Mouse (Mus musculus): ENCODE results near the gene Anapc15.

GRCm38 (mm10) chr7:101933751-101934240, 70.3 kb downstream of the Anapc15 start, which contains the start of the genes Lrrc51 and Numa1:
- peak; percentile 54; the same call in 1 of the 2 replicates for TF ChIP-seq POLR2A (IDR thresholded peaks at IDR 0.05; ENCODE audit: borderline replicate concordance, insufficient read depth, low read length)
- TF ChIP-seq CTCF (IDR thresholded peaks at IDR 0.05; ENCODE audit: borderline replicate concordance, insufficient read depth, low read depth, low read length), result no peak

Data from cerebellum, adult 2 months (tissue).